Mouse (Mus musculus) pancreas, adult 10 weeks (tissue): Measurements from ENCODE around the gene Slc27a1. TPM values are rescaled to one million over a fixed set of nuclear protein-coding genes. Genes with fewer than 3 reads are reported as not detected.

ENCODE experiments used
- polyA plus RNA-seq: library from polyadenylated mRNA; stranded (reverse); fragments of 350-450 nt; fragmentation: Illumina TruSeq; extraction: RNeasy Lipid Tissue Mini Kit (QIAGEN cat#74804); gene quantifications from one replicate; pipeline ENCODE4 v1.2.3, GENCODE M21; 2015; ENCODE audit warnings: low read depth, low replicate concordance; ENCODE audit not compliant: insufficient read depth

Gene Slc27a1
- polyA plus RNA-seq: 33.1 TPM

DNA sequence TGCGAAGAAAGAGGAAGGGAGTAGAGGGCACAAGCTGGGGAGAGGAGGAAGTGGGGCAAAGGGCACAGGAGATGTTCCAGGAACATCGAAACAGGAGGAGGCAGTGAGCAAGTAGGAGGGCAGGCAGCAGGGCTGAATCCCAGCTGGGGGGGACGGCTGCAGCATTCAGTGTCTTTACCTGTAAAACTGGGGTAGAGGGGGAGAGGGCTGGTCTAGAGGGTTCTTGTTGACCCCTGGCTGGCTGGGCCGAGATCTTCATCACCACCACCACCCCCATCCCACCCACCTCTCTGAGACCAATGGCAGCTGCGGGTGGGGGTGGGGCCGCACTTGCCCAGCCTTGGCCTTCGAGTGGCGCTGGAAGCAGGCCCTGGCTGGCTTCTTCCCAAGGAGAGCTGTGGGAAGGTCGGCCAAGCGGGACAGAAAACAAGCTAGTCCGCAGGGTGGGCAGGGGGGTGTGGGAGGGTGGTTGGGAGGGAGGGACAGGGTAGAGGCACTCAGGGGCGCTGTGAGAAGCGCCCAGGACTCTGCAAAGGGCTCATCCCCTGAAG is at the start of gene Slc27a1:
Gene Slc27a1, plus strand, starts transcription at position 496 of the 551 bp plus-strand sequence.

DNA sequence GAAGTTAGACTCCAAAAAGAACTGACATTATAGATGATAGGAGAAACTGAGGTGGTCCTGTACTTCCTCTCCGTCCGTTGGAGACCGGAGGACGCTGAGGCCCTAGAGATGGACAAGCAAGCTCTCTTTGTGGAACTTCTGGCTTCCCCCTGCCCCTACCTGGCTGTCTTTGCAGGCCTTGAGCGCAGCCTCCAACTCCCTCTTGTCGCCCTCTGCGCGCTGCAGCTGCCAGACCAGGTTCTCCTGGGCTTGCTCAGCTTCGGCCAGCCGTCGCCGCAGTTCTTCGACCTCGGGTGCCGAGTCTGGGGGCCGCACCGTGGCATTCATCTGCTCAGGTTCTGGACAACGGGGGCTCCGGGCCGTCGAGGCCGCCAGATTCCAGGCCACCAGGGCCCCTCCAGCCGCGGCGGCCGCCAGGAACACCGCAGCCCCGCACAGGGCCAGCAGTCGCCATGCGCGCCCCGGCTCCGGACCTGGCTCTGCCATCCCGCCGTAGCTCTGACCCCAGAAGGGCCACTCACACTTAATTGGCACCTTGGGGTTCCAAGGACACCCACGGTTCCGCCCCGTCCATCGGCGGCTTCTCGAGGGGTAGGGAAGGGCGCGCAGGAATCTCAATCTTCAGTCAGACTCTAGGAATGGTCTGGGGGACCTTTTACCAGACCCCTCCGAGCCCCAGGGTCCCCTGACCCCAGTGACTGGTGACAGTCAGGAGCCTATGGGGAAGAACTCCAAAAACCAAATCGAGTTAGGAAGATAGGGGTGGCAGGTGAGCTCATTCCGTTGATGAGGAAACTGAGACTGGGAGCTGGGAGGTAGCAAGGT is 43.2 kb upstream of the Slc27a1 start, which contains the start of gene Ccdc194:
Gene Ccdc194, minus strand, starts transcription at position 486 of the 825 bp plus-strand sequence.

GRCm38 (mm10) chr8:71537028-71537867 is 31.4 kb upstream of the Slc27a1 start, which contains the start of gene Bst2:
TSS of gene Bst2 (minus strand) at chr8:71537456.

GRCm38 (mm10) chr8:71542632-71543343 is 25.9 kb upstream of the Slc27a1 start, which contains the start of gene Mvb12a:
TSS of gene Mvb12a (plus strand) at chr8:71542922.

GRCm38 (mm10) chr8:71558071-71558957 is 10.4 kb upstream of the Slc27a1 start, which contains the start of gene Tmem221:
TSS of gene Tmem221 (minus strand) at chr8:71558871.

DNA sequence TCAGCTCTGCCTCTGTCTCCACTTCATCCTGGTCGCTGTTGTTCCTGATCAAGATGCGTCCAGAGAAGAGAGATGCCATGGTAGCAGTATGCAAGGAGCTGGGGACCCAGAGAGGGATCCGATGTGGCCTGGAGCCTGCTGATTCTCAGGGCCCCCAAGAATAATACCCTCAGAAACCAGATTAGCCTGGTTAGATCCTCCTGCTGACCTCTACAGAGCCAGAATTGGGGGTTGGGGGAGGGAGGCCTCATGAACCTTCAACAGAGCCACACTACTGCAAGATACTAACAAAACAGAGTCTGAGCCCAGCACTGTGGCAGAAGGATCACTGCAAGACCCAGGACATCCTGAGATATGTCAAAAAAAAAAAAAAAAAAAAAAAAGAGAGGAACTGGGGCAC is 2.2 kb upstream of the Slc27a1 start, which contains the start of gene Nxnl1:
Gene Nxnl1, minus strand, starts transcription at position 101 of the 400 bp plus-strand sequence.

DNA sequence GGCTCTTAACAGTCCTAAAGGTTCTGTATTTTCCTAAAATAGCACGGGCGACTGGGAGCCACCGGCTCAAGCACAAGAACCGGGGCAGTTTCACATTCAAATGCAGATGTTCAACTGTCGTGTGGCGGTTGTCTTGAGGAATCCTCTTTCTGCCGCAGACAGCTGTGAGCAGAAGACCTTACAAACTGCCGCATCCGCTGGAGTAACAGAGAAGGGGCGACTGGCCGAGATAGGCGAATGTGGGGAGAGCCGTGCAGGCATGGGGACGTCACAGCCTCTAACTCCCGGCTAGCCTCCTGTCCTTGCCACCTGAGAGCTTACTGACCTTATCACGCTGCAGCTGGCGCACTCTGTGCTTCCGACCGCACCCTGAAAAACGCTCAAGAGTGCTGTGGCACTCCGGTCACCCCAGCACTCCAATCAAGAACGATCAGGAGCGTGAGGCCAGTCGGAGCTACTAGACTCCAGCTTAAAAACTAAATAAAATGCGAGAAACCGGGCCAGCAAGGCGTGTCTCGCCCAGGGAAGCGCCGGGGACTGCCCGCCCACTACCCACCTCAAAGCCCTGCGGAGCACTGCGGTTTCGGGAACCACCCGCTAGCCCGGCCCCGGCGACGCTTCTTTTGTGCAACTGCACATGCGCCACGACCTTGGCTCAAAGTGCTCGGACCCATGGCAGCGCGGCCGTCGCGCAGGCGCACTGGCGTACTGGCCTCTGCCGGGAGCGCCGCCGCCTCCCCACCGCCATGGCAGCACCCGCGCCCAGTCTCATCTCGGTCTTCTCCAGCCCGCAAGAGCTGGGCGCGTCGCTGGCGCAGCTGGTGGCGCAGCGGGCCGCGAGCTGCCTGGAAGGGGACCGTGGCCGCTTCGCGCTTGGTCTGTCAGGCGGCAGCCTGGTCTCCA is 23.0 kb downstream of the Slc27a1 start, which contains the start of gene Pgls:
Gene Pgls, plus strand, starts transcription at position 706 of the 903 bp plus-strand sequence.

GRCm38 (mm10) chr8:71597451-71597850 is 28.8 kb downstream of the Slc27a1 start, which contains the start of gene Fam129c:
TSS of gene Fam129c (plus strand) at chr8:71597648.

GRCm38 (mm10) chr8:71610822-71611651 is 42.4 kb downstream of the Slc27a1 start, which contains the start of gene Colgalt1:
TSS of gene Colgalt1 (plus strand) at chr8:71610998.

Other genes with a start within 250 kb of the Slc27a1 start
- 66.0 TPM for gene Use1, start 202.0 kb upstream of the Slc27a1 start, polyA plus RNA-seq
- 4.2 TPM for gene Ocel1, start 197.6 kb upstream of the Slc27a1 start, polyA plus RNA-seq
- gene Nr2f6, start 186.9 kb upstream of the Slc27a1 start, polyA plus RNA-seq: 19.9 TPM
- 21.8 TPM for gene Ushbp1, start 173.1 kb upstream of the Slc27a1 start, polyA plus RNA-seq
- 24.6 TPM for gene Babam1, start 172.0 kb upstream of the Slc27a1 start, polyA plus RNA-seq
- not detected for gene Ankle1, start 162.9 kb upstream of the Slc27a1 start, polyA plus RNA-seq
- 4.1 TPM for gene Abhd8, start 105.2 kb upstream of the Slc27a1 start, polyA plus RNA-seq
- gene Mrpl34, start 103.9 kb upstream of the Slc27a1 start, polyA plus RNA-seq: 18.8 TPM
- gene Dda1, start 99.7 kb upstream of the Slc27a1 start, polyA plus RNA-seq: 13.0 TPM
- gene Ano8, start 82.9 kb upstream of the Slc27a1 start, polyA plus RNA-seq: 4.7 TPM
- gene Gtpbp3, start 80.8 kb upstream of the Slc27a1 start, polyA plus RNA-seq: 7.9 TPM
- gene Plvap, start 57.1 kb upstream of the Slc27a1 start, polyA plus RNA-seq: 236 TPM
- gene Ccdc194, start 43.2 kb upstream of the Slc27a1 start, polyA plus RNA-seq: not detected
- 43.2 TPM for gene Bst2, start 31.4 kb upstream of the Slc27a1 start, polyA plus RNA-seq
- 48.0 TPM for gene Mvb12a, start 26.0 kb upstream of the Slc27a1 start, polyA plus RNA-seq
- gene Tmem221, start 10.0 kb upstream of the Slc27a1 start, polyA plus RNA-seq: 3.8 TPM
- gene Nxnl1, start 2.3 kb upstream of the Slc27a1 start, polyA plus RNA-seq: not detected
- gene Pgls, start 23.3 kb downstream of the Slc27a1 start, polyA plus RNA-seq: 39.9 TPM
- 1.00 TPM for gene Fam129c, start 28.8 kb downstream of the Slc27a1 start, polyA plus RNA-seq
- gene Colgalt1, start 42.1 kb downstream of the Slc27a1 start, polyA plus RNA-seq: 17.5 TPM
- gene Unc13a, start 102.9 kb downstream of the Slc27a1 start, polyA plus RNA-seq: 2.6 TPM
- 4.8 TPM for gene Jak3, start 107.4 kb downstream of the Slc27a1 start, polyA plus RNA-seq
- gene Insl3, start 120.3 kb downstream of the Slc27a1 start, polyA plus RNA-seq: not detected
- 2.7 TPM for gene B3gnt3, start 132.9 kb downstream of the Slc27a1 start, polyA plus RNA-seq
- gene Fcho1, start 156.8 kb downstream of the Slc27a1 start, polyA plus RNA-seq: 0.92 TPM